Mouse (Mus musculus): Measurements from ENCODE around the gene Trim3. TPM values are rescaled to one million over a fixed set of nuclear protein-coding genes. Genes with fewer than 3 reads are reported as not detected.

Trim3 gene
- polyA plus RNA-seq (2015; fragmentation: Nextera tagmentation; extraction: Ambion mirVana) = 106 and 112 TPM in 2 replicates

DNA sequence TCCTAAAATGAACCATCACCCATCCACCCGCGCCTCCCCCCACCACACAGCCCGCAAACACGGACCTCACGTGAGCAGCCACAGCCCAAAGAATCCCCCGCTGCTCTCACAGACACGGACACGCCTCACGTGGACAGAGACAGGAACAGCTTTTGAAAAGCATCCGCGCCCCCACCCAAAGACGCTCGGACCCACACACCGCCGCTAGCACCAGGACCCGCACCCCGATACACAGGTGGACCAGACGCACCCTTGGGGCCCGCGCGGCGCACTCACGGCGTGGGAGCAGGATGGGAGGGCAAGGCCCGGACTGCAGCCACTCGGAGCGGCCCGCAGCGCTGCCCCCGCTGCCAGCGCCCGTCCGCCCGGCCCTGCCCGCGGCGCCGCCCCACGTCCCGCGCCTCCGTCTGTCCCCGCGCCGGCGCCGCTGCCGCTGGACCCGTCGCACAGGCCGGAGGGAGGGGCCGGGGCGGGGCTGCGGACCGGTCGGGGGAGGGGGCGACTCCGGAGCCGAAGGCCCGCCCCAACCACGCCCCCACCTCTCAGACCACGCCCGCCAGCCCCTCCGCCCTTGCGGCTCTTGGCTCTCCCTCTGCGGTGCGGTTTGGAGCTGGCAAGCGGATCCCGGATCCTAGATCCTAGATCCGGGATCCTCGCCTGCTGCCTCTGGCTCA, at the start of gene Trim3:
Gene Trim3, minus strand, starts transcription at position 445 of the 674 bp plus-strand sequence.
- peak; percentile 90 for ATAC-seq (ENCODE audit: low FRiP score, low read depth)
- Histone ChIP-seq H3K9me3 (no peaks in the 10 kb centered on the region), H3K9ac (peak within 1 kb of the TSS; percentile 98), H3K4me2 (peak within 1 kb of the TSS; percentile 81), H3K4me3 (peak within 1 kb of the TSS; percentile 88), H3K36me3 (peaks cover 18% of the 10 kb centered on the region), H3K27me3 (no peaks in the 10 kb centered on the region), H3K4me1 (replicated peaks) (peaks cover 47% of the 10 kb centered on the region), H3K27ac (replicated peaks) (peak within 1 kb of the TSS; percentile 93)
- WGBS = under 1% methylated on average over 56 of the region's 71 CpGs

DNA sequence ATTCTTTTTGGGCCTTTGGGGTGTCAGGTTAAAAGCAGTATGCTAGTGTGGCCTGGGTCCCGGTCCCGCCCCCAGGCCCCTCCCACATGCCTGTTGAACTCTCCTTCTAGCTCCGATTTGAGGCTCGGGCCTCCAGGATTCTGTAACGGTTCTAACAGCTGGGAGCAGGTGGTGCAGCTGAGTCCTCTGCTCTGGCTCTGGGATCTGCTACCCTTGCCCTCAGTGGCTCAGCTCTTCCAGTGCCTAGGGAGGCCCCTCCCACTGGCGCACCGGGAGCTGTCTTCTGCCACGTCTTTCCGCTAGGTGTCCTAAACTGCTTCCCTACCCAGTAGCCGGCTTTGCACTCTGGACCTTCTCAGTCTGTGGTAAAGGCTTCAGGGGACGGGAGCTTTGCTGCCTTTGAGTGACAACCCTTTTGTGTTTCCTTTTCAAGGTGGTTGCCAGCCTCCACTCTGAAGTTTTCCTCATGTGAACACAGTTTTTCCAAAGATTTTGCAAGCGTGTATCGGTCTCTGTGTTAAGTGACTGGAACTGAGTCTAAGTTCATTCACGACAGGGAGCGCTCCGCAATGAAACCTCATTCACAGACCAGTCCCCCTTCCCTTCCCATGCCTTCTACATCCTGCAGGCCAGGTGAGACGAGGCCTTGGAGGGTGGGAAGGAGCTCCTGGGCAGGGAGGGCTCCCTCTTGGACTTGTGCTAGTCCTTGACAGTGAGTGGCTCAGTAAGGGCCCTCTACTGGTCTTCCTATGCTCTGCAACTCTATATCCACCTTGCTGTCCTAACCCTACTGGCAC, 17.5 kb upstream of the Trim3 start, which contains the start of gene Dnhd1:
Gene Dnhd1, plus strand, starts transcription at position 189 of the 797 bp plus-strand sequence.
- WGBS = 3% methylated on average over 17 of the region's 17 CpGs

DNA sequence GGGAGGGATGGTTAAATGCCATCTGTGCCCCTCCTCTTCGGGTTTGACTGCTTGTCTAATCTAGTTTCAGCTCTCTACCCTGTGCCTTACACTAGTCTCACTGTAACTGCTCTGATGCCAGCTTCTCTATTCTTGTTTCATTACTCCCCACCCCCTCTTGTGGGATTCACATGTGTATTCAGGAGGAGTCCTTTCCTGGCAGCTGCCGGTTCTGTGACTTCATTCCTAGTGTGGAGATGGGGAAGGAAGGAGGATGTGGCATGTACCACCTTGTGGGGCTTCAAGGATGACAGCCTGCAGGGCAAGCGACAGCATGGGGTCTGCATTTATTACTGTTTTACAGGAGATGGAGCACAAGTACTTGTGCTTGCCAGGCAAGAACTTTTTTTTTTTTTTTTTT, 8.6 kb upstream of the Trim3 start:
- H3K27me3 ChIP-seq = no peaks in the 10 kb centered on the region
- peak overlapping the region; percentile 90 for H3K4me2 ChIP-seq
- H3K9ac ChIP-seq = no peak overlapping the region
- H3K36me3 ChIP-seq = peaks cover 16% of the 10 kb centered on the region
- 79% methylated on average over 3 of the region's 3 CpGs for WGBS
- no peaks in the 10 kb centered on the region for H3K9me3 ChIP-seq
- no peak overlapping the region for H3K4me3 ChIP-seq
- peaks cover 30% of the 10 kb centered on the region for H3K4me1 ChIP-seq (replicated peaks)
- no peak for ATAC-seq (ENCODE audit: low FRiP score, low read depth)
- no peak overlapping the region for H3K27ac ChIP-seq (replicated peaks)

More for the DNA sequence above, 17.5 kb upstream of the Trim3 start, which contains the start of gene Dnhd1:
- Histone ChIP-seq H3K4me1 (replicated peaks) (peaks cover 5% of the 10 kb centered on the region), H3K4me2 (peak within 1 kb of the TSS; percentile 72), H3K27me3 (no peaks in the 10 kb centered on the region), H3K27ac (replicated peaks) (no peak within 1 kb of the TSS), H3K36me3 (no peaks in the 10 kb centered on the region), H3K4me3 (peak within 1 kb of the TSS; percentile 40), H3K9me3 (no peaks in the 10 kb centered on the region), H3K9ac (0 out of 2 replicates have a peak within 1 kb of the TSS, but pooled peaks have one; percentile 10)
- peak; percentile 91 for ATAC-seq (ENCODE audit: low FRiP score, low read depth)

DNA sequence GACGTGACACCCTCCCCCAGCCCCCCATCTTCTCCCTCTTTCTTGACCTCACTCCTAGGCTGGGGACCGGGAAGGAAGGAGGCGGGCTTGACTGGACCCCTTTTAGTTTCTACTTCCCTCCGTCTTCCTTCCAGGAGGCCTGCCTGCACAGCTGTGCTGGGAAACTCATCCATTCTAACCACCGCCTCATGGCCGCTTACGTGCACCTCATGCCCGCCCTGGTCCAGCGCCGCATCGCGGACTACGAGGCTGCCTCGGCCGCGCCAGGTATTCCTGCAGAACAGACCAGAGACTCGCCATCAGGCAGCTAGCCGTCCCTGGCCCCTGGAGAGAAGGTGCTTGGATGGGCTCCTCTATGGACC, 7.5 kb upstream of the Trim3 start:
- H3K9ac ChIP-seq = peak overlapping the region; percentile 86
- peak overlapping the region; percentile 77 for H3K4me3 ChIP-seq
- H3K9me3 ChIP-seq = no peaks in the 10 kb centered on the region
- ATAC-seq (ENCODE audit: low FRiP score, low read depth) = no peak
- peaks cover 26% of the 10 kb centered on the region for H3K36me3 ChIP-seq
- H3K4me2 ChIP-seq = peak overlapping the region; percentile 90
- H3K4me1 ChIP-seq (replicated peaks) = peaks cover 30% of the 10 kb centered on the region
- H3K27ac ChIP-seq (replicated peaks) = peak overlapping the region; percentile 91
- no peaks in the 10 kb centered on the region for H3K27me3 ChIP-seq
- under 1% methylated on average over 18 of the region's 18 CpGs for WGBS

DNA sequence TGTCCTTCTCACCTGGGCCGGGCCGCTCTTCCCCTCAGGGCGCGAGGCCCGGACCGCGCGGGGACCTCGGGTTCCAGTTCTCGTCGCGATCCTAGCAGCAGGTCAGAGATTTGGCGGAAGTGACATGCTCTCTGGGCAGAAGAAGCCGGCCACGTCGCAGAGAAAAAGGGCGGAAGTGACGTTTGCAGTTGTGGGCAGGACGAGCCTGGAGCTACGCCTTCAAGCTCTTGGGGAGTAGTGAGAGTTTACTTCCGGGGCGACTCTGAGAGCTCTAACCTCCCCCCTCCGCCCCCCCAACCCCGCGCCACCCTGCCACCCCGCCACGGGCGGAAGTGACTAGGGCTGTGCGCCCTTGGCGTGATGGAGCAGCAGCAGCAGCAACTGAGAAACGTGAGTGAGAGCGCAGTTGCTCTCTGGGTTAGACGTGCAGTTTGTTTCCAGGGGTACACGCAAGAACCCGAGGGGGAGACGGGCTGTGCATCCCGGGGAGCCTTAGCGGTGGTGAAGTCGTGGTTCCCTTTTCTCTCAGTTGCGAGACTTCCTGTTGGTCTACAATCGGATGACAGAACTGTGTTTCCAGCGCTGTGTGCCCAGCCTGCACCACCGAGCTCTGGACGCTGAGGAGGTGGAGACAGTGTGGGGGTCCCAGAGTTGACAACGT, 7.0 kb upstream of the Trim3 start, which contains the start of the genes Arfip2 and Gm45799:
Gene Arfip2, minus strand, starts transcription at position 184 of the 661 bp plus-strand sequence.
Gene Gm45799, plus strand, starts transcription at position 320 of the 661 bp plus-strand sequence.
- peaks cover 26% of the 10 kb centered on the region for H3K36me3 ChIP-seq
- no peaks in the 10 kb centered on the region for H3K27me3 ChIP-seq
- peak within 1 kb of the TSS; percentile 91 for H3K27ac ChIP-seq (replicated peaks)
- no peaks in the 10 kb centered on the region for H3K9me3 ChIP-seq
- under 1% methylated on average over 44 of the region's 45 CpGs for WGBS
- peak; percentile 97 for ATAC-seq (ENCODE audit: low FRiP score, low read depth)
- H3K4me3 ChIP-seq = peak within 1 kb of the TSS; percentile 77
- peak within 1 kb of the TSS; percentile 86 for H3K9ac ChIP-seq
- H3K4me2 ChIP-seq = peak within 1 kb of the TSS; percentile 90
- H3K4me1 ChIP-seq (replicated peaks) = peaks cover 30% of the 10 kb centered on the region

DNA sequence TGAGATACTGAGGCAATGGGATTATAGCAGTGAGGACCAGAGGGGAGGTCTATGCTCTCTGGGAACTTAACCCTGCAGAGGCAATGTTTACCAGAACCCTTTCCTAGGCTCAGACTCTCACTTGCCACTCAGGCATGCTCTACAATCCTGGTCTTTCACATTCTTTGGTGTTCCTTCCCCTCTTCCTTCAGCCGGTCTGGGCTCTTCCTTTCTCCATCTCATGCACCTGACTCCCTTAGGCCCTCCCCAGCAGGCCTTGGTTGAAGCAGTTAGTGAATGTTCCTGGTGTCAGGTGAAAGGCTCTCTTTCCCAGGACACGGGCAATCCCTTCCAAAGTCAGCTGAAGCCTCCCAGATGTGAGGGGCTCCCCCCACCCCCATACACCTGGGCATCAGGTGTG, 6.4 kb upstream of the Trim3 start, which contains the start of gene Timm10b:
Gene Timm10b, plus strand, starts transcription at position 301 of the 400 bp plus-strand sequence.
- Histone ChIP-seq H3K4me2 (peak within 1 kb of the TSS; percentile 90), H3K9me3 (no peaks in the 10 kb centered on the region), H3K4me3 (peak within 1 kb of the TSS; percentile 77), H3K27me3 (no peaks in the 10 kb centered on the region), H3K36me3 (peaks cover 26% of the 10 kb centered on the region), H3K9ac (peak within 1 kb of the TSS; percentile 86), H3K27ac (replicated peaks) (peak within 1 kb of the TSS; percentile 91), H3K4me1 (replicated peaks) (peaks cover 31% of the 10 kb centered on the region)
- WGBS = 0% methylated on average over 2 of the region's 2 CpGs
- ATAC-seq (ENCODE audit: low FRiP score, low read depth) = no peak

DNA sequence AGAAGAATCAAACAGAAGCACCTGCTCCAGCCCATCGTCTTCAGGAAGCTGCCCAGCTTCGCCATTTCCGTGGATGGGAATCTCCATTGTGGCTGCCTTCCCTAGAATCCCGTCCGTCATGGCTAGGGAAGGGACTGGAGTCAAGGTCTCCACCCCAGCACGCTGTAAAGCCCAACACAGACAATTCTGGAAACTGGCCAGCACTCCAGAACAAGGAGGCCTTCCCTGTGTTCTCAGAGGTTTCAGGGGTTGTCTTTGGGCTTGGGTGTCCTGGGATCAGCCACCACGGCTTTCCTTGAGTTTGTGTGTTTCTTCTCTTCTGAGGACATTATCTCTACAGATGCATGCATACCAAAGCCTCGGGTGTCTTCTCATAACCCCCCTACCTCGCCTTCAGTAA, 5.9 kb upstream of the Trim3 start:
- Histone ChIP-seq H3K4me1 (replicated peaks) (peaks cover 36% of the 10 kb centered on the region), H3K9me3 (no peaks in the 10 kb centered on the region), H3K4me2 (peak overlapping the region; percentile 90), H3K4me3 (peak overlapping the region; percentile 77), H3K27me3 (no peaks in the 10 kb centered on the region), H3K36me3 (peaks cover 26% of the 10 kb centered on the region), H3K27ac (replicated peaks) (no peak overlapping the region), H3K9ac (peak overlapping the region; percentile 86)
- 79% methylated on average over 9 of the region's 9 CpGs for WGBS
- no peak for ATAC-seq (ENCODE audit: low FRiP score, low read depth)

DNA sequence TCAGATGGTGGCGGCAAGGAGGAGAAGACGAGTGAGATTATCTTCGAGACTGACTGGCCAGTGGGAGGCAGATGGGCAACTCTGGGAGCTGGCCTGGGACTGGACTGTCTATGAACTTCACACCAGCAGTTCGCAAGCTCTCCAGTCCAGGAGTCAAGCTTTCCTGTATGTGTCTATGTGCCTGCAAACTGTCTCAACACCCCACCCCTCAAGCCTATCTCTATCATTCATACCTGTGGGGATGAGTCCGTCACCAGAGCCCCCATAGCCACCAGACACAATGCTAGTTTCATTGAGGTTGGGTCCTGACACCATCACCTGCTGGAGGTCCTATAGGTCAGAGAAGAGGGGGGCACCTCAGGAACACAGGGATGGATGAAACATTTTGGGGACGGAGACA, 5.4 kb upstream of the Trim3 start:
- Histone ChIP-seq H3K9me3 (no peaks in the 10 kb centered on the region), H3K9ac (no peak overlapping the region), H3K27ac (replicated peaks) (no peak overlapping the region), H3K4me2 (peak overlapping the region; percentile 90), H3K36me3 (peaks cover 22% of the 10 kb centered on the region), H3K4me1 (replicated peaks) (peaks cover 41% of the 10 kb centered on the region), H3K27me3 (no peaks in the 10 kb centered on the region), H3K4me3 (no peak overlapping the region)
- 95% methylated on average over 6 of the region's 6 CpGs for WGBS
- no peak for ATAC-seq (ENCODE audit: low FRiP score, low read depth)

DNA sequence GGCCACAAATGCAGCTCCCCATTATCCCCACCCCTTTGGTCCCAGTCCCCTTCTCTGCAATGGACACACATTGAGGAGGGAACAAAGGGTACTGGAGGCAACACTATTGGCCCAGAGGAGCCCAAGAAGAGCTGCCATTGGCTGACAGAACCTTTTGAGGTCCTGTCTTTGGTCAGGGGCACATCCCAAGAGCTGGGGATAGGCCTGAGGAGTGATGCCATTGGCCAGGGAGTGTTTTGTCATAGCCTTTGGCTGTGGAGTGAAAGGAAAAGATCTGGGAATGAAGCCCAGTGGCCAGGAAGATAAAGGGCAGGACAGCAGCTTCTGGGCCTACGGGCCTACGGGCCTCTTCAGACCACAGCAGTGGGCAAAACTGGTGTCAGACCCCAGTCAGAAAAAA, 2.4 kb upstream of the Trim3 start:
- H3K9me3 ChIP-seq = no peaks in the 10 kb centered on the region
- H3K4me3 ChIP-seq = no peak overlapping the region
- no peak overlapping the region for H3K9ac ChIP-seq
- no peak overlapping the region for H3K4me2 ChIP-seq
- ATAC-seq (ENCODE audit: low FRiP score, low read depth) = no peak
- H3K27me3 ChIP-seq = no peaks in the 10 kb centered on the region
- WGBS = 91% methylated on average over 2 of the region's 2 CpGs
- peaks cover 18% of the 10 kb centered on the region for H3K36me3 ChIP-seq
- no peak overlapping the region; the same call in 1 of the 2 replicates for H3K27ac ChIP-seq (replicated peaks)
- H3K4me1 ChIP-seq (replicated peaks) = peaks cover 45% of the 10 kb centered on the region

DNA sequence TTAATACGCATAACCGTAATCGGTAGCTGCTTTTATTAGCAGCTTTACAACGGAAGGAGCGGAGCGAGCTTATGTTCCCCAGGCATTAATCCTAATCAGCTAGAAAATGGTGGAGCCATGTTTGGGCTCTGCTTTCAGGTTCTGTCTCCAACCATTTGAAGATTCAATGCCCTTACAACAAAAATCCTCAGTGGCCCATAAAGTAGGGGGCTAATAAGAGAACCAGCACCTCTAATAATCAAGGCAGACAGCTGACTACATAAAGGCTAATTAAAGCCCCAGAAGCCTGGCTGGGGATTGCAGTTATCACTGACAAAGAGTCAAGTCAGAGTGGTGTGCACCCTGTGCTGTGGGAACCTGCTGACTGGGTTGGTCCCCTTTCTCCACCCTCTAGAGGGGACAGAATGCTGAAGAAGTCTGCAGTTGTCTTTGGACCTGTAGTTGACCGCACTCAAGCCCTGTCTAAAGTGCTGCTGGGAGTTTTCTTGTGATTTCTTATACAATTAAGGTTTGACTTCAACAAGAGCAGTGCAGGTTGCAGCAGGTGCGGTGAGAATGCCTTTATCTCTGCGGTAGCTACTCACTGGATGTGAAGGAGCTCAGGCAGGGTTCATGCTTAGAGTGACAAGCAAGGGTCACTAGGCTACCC, 1.0 kb upstream of the Trim3 start:
- H3K27ac ChIP-seq (replicated peaks) = peak overlapping the region; percentile 93
- peak overlapping the region; percentile 88 for H3K4me3 ChIP-seq
- H3K4me2 ChIP-seq = peak overlapping the region; percentile 81
- peaks cover 18% of the 10 kb centered on the region for H3K36me3 ChIP-seq
- peak overlapping the region; percentile 98; the same call in 1 of the 2 replicates for H3K9ac ChIP-seq
- ATAC-seq (ENCODE audit: low FRiP score, low read depth) = no peak
- H3K4me1 ChIP-seq (replicated peaks) = peaks cover 45% of the 10 kb centered on the region
- 47% methylated on average over 9 of the region's 9 CpGs for WGBS
- no peaks in the 10 kb centered on the region for H3K9me3 ChIP-seq
- no peaks in the 10 kb centered on the region for H3K27me3 ChIP-seq

DNA sequence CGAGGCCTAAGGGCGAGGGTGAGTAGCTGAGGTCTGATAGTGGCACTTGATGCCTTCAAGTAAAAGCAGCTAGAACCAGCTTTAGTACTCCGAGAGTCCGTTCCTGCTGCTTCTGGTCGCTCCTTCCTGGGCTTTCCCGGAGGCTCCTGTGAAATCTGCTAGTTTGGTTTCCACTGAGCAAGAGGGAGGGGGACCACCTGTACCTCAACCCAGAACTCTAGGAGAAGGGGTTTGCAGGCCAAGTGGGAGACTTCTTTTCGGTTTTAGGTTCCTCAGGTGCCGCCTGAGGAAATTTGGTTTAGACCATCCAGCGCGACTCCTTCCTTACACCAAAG, 397 bp upstream of the Trim3 start:
- Histone ChIP-seq H3K9ac (peak overlapping the region; percentile 98), H3K9me3 (no peaks in the 10 kb centered on the region), H3K4me2 (peak overlapping the region; percentile 81), H3K4me3 (peak overlapping the region; percentile 88), H3K27ac (replicated peaks) (peak overlapping the region; percentile 93), H3K27me3 (no peaks in the 10 kb centered on the region), H3K4me1 (replicated peaks) (peaks cover 45% of the 10 kb centered on the region), H3K36me3 (peaks cover 18% of the 10 kb centered on the region)
- ATAC-seq (ENCODE audit: low FRiP score, low read depth) = no peak
- WGBS = 3% methylated on average over 10 of the region's 10 CpGs
